Comparison of ENCODE assay signal across 9 mouse cellular contexts in the genomic region with DNA sequence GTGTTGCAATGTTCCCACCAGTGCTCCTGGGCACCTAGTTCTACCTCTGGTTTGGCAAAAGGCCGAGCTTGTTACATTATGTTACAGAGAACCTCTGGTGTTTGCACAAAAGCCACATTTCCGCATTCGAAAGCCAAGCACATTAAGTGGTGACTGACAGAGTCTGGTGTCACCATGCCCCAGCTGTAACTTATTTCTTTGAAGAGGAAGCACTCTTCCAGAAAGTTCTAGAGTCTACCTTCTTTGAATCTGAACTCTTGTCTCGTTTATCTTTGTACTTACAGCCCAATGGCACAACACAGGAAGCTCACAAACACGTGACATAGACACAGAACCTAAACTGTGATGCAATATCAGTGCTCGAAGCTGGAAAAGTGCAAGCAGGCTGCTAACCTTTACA.
DNase-seq lines count a peak whose midpoint lies in the region; ATAC-seq and TF ChIP-seq lines count a peak whose summit lies in the region.
"Had no signal": no experiment of that assay in that cellular context is flagged by ENCODE, and none has a peak within 500 bp of the region (broad histone marks: within the 10 kb centered on the region; RNA-seq: fewer than 3 reads in every experiment).

No protein-coding gene starts in this region.

- peak overlapping the region; percentile 15; the same call in 1 of the 2 replicates for H3K4me3 ChIP-seq in bone marrow macrophage, adult 2 months (ENCODE audit: insufficient read depth, low read length)
- no peak overlapping the region for H3K4me3 ChIP-seq in kidney, adult 2 months (ENCODE audit: insufficient read depth, low read depth, low read length)
- no peak overlapping the region for H3K4me3 ChIP-seq in forebrain, postnatal 0 days (ENCODE audit: low read depth, low read length)
- H3K4me3 ChIP-seq: hindbrain, embryonic 15.5 days had no signal

- no peak overlapping the region for H3K9ac ChIP-seq in forebrain, postnatal 0 days
- H3K9ac ChIP-seq: hindbrain, embryonic 15.5 days had no signal

- TF ChIP-seq CTCF in bone marrow macrophage, adult 2 months (IDR thresholded peaks at IDR 0.05; ENCODE audit: low read depth, low read length): no peak
- TF ChIP-seq CTCF in kidney, adult 2 months (conservative IDR thresholded peaks at IDR 0.05; ENCODE audit: insufficient read depth, insufficient read length, low read depth, low read length): no peak
- no peak for TF ChIP-seq CTCF in forebrain, postnatal 0 days (IDR thresholded peaks at IDR 0.05; ENCODE audit: low read depth)

- peaks cover 28% of the 10 kb centered on the region for H3K4me1 ChIP-seq in bone marrow macrophage, adult 2 months (ENCODE audit: control insufficient read depth, insufficient read depth, low read length)
- peaks cover 5% of the 10 kb centered on the region; the same call in 1 of the 2 replicates for H3K4me1 ChIP-seq in kidney, adult 2 months (ENCODE audit: control insufficient read depth, insufficient read depth, low read length)
- H3K4me1 ChIP-seq in forebrain, postnatal 0 days (ENCODE audit: insufficient read depth): peaks cover 4% of the 10 kb centered on the region; the same call in 1 of the 2 replicates

- H3K36me3 ChIP-seq in kidney, adult 2 months (ENCODE audit: control insufficient read depth, insufficient read depth, low read length): no peaks in the 10 kb centered on the region
- no peaks in the 10 kb centered on the region for H3K36me3 ChIP-seq in forebrain, postnatal 0 days (ENCODE audit: insufficient read depth)
- H3K36me3 ChIP-seq: hindbrain, embryonic 15.5 days had no signal

- no peaks in the 10 kb centered on the region for H3K9me3 ChIP-seq in forebrain, postnatal 0 days (ENCODE audit: low read length)
- H3K9me3 ChIP-seq: hindbrain, embryonic 15.5 days had no signal

- DNase-seq in layer of hippocampus, adult 9-11 months: peak; percentile 57
- no peak for DNase-seq in layer of hippocampus, adult 8-10 months (ENCODE audit: low spot score in 2 of 2)
- DNase-seq in kidney, adult 2 months: peak; percentile 62
- peak; percentile 91 for DNase-seq in lung, postnatal 36 days
- no peak for DNase-seq in testis, postnatal 14 days (ENCODE audit: low spot score)
- DNase-seq in forebrain, postnatal 0 days: no peak

- H3K4me2 ChIP-seq in forebrain, postnatal 0 days (ENCODE audit: low read depth): no peak overlapping the region
- H3K4me2 ChIP-seq: hindbrain, embryonic 15.5 days had no signal

- no peaks in the 10 kb centered on the region for H3K27me3 ChIP-seq in kidney, adult 2 months (replicated peaks; ENCODE audit: control insufficient read depth, insufficient read depth, low read length)
- H3K27me3 ChIP-seq in forebrain, postnatal 0 days (ENCODE audit: insufficient read depth, low read length): no peaks in the 10 kb centered on the region
- H3K27me3 ChIP-seq: hindbrain, embryonic 15.5 days had no signal

- ATAC-seq in erythroid progenitor cell, adult 5-6 weeks (replicated peaks; ENCODE audit: low FRiP score, poor library complexity, severe bottlenecking): no peak; the same call in 1 of the 2 replicates
- no peak for ATAC-seq in forebrain, postnatal 0 days

- 45% methylated on average over 6 of the region's 6 CpGs for WGBS in kidney, adult 2 months
- 58% methylated on average over 6 of the region's 6 CpGs for WGBS in forebrain, postnatal 0 days

- peak overlapping the region; percentile 99 for H3K27ac ChIP-seq in bone marrow macrophage, adult 2 months (ENCODE audit: insufficient read depth, low read depth, low read length)
- H3K27ac ChIP-seq in kidney, adult 2 months (ENCODE audit: insufficient read depth, low read depth, low read length): no peak overlapping the region
- no peak overlapping the region for H3K27ac ChIP-seq in forebrain, postnatal 0 days (ENCODE audit: low read depth, low read length)
- H3K27ac ChIP-seq: hindbrain, embryonic 15.5 days had no signal

- TF ChIP-seq POLR2A in bone marrow macrophage, adult 2 months (IDR thresholded peaks at IDR 0.05; ENCODE audit: borderline replicate concordance, low read depth, low read length): no peak
- TF ChIP-seq POLR2A in kidney, adult 2 months (IDR thresholded peaks at IDR 0.05; ENCODE audit: low read depth, low read length): no peak

Comparison
In these comparisons a context has a peak if more than half of its experiments do, and no peak if none do; other contexts are left out.
1. DNase-seq: peak in layer of hippocampus, adult 9-11 months (single experiment), kidney, adult 2 months (single experiment) and lung, postnatal 36 days (single experiment); none in layer of hippocampus, adult 8-10 months (0 of 2), testis, postnatal 14 days (single experiment) and forebrain, postnatal 0 days (single experiment).